Mouse (Mus musculus): ENCODE data around the gene Cep55.

Cep55 gene

DNA sequence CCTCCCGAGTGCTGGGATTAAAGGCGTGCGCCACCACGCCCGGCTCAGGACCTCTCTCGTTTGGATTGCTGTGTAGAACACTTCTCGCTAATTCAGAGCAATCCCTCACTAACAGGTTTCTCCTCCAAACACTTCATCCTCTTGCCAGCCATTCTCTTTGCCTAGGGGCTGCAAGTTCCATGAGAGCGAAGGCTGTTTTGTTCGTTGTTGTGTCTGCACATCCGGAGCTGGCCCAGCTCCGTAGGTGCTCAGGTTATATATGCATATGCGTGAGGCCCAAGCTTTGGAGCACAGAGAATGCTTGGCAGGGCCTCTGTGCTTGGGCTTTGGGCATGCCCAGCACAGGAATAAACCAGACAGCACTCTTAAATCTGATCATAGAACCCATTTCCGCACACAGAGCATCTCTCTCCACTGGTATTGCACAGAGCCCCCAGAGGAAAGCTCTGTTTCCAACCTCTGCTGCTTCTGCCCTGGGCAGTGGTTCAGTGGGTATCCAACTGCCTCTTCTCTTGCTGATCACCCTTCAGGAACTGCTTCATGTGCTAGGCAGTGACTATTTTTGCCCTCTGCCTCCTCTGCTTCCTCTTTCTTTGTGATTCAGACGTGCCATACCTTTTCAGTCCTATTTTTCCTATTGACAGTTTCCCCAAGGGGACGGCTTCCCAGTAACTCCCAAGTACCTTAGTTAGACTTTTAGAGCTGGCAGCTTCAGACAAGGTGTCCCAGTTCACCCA, 54.9 kb downstream of the Cep55 start:
- DNase-seq = no peak

DNA sequence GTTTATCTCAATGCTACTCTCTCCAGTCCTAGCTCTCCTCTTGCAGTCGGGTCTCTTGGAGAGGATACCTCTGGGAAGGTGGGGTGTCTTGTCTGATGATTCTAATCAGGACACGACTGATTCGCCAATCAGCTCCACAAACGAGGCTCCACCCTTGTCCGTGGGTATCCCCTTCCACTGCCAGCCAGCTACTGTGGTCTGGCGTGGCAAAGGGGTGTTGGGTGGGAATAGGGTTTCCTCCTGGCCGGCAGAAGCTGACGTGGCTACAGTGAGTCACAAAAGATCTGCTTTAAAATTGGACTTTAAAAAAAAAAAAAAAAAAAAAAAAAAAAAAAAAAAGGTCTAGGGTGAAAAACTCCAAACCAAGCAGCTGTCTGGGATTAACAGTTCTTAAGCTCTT, 56.2 kb downstream of the Cep55 start:
- DNase-seq = no peak

DNA sequence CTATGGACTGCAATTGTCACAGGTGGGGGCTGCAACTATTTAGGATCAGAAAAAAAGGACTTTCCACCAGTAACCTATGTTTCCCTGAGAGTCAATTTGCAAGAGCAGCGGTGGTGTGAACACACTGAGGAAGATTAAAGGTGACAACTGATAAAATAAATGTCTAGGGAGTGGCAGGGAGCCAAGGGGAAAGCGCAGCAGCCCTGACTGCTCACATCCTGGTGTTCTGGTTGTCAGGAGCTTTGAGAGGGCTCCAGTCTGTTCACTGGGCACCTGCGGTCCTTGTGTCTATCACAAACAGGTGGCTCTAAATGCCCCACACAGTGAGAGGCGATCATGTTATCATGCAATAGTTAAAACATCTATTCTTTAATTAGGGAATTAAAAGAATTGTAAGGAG, 57.8 kb downstream of the Cep55 start:
- no peak for DNase-seq

DNA sequence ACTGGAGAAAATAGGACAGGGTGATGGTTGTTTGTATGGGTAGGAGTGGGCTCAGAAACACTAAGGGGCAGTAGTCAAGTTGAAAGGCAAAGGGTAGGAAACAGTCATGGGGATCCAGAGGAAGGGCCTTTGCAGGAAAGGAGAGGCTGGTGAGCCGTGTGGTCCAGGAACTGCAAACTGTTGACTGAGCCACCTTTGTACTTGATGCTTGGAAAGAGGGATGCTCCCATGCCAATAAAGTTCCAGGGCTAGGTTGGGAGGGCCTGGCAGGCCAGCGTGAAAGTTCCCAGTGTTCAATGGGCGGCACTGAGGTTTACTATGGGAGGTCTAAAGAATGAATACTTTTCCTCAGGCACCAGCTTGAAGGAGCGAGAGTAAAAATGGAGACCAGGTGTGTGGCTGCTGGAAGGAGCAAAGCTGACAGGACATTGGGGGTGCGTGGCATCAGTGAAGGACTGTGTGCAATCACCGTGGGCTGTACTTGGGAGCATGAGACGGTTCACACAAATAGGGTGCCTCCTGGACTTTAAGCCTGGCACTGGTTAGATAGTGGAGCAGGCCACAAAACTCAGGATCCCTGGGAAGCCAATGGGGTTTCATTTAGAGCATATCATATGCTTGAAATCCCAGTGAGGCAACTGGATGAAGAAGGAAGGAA, 60.2 kb downstream of the Cep55 start:
- DNase-seq = no peak

DNA sequence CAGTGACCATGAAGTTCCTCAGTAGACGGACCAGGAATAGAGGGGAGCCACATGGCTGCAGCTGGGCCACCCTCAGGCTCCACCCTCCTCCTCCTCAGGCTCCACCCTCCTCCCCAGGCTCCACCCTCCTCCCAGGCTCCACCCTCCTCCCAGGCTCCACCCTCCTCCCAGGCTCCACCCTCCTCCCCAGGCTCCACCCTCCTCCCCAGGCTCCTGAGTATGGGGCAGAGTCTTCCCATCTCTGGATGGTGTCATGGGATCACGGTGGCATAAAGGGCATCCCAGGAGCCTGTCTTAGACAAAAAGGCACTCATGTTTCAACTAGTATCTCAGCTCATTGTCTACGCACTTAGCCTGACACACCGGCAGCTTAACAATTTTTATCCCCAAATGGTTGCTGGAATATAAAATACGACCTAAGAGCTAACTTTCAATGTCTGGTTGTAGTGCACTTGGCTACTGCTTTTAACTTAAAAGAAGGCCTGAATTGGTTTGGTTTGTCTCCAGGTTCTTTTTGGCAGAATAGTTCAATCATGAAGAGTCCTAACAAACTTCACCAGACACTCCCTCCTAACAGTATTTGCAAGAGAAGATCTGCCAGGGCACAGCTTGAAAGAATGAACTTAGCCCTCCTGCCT, 65.4 kb downstream of the Cep55 start:
- DNase-seq = no peak

DNA sequence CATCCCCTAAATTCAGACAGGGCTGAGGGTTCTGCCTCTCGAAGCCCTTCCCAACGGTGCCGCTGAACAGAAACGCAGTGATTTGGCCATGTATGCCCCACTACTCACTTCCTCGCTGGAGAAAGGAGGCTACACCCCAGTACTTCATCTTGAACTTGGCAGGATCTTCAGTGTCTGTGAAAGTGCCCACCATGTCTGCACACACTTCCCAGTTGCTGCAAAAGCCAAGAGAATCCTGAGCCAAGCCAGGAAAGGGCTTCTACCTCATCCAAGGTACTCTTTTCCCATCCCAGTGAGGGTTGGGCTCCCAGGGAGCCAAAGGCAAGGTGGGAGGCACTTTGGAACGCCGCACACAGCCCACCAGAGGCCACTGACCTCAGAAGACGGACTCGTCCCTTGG, 69.1 kb downstream of the Cep55 start:
- no peak for DNase-seq

Measured in lung, postnatal 10 days (tissue).